Mouse (Mus musculus) heart, postnatal 4 days (tissue): ENCODE data around the gene Smyd3. TPM values are rescaled to one million over a fixed set of nuclear protein-coding genes. Genes with fewer than 3 reads are reported as not detected.

Experiments used
- DNase-seq: peaks from one replicate; pipeline ENCODE4 v3.0.0; 2021
- total RNA-seq, 2 experiments: library from RNA; stranded (reverse); gene quantifications; 2 replicates each; pipeline ENCODE4 v1.2.3; 2021

The Smyd3 gene
- total RNA-seq, 2 experiments from 2014 or later, result 8.0 to 8.4 TPM

DNA sequence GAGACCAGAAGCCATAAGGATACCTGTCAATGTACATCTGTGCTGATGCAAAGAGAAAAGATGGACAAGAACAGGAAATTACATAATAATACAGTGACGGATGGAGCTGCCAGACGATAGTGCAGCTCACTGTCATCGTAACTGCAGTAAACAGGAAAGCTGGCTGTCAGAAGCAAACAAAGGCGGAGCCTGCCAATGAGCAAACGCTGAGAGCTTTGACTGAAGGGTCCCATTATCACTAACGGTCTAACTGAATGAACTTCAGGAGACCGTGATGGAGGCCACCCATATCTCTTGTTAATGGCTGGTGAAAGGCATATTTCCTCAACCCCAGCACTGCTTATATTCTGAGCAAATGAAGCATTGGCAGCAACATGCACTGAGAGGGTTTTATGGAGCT lies 409.1 kb downstream of the Smyd3 start:
- no peak for DNase-seq

GRCm38 (mm10) chr1:179107761-179108694 lies 409.8 kb downstream of the Smyd3 start:
- no peak for DNase-seq

- DNase-seq, result peak; percentile 11
Measured at GRCm38 (mm10) chr1:179107211-179107610, 410.6 kb downstream of the Smyd3 start.

- no peak for DNase-seq
Measured at GRCm38 (mm10) chr1:179106702-179107145, 411.1 kb downstream of the Smyd3 start.

DNA sequence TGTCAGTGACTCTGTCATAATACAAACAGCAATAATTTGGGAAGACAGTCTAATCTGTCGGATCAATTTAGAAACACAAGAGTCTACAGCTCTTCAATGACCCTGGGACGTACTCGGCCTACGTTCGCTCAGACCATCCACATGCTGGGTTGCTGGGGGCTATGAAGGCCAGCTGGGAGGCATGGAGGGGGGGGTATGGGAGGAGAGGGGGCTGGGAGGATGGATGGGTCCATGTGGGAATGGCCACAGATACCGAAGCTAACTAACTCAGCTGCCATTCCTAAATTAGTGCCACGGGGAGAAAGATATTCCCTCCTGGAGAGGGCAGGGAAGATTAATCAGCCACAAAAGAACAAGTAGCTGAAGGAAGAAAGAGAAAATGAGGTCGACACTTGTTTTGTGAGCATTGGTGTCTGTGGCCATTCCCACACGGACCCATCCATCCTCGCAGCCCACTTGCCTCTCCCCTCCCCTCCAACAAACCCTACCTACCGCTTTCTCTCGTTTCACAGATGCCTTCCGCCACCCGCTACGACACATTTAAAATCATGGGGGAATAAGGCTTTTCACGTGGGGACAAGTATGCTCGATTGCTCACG lies 411.6 kb downstream of the Smyd3 start:
- DNase-seq, result no peak

DNA sequence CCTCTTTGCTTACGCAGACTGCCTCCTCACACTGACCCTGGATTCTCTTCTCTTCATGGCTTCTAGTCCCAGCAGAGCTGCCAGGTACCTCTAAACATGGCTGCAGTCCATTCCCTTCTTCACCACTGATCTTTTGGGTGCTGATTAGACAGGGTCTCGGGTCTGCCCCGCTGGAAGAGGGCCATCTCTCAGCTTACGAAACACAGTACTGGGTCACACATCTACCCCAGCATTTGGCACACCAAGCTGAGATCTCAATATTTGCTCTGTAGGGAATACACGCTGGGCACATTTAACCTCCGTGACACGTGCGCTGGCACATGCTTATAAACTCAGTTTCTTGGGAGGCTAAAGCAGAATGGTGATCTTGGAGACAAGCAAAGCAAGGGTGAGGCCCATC lies 413.4 kb downstream of the Smyd3 start:
- no peak for DNase-seq

DNA sequence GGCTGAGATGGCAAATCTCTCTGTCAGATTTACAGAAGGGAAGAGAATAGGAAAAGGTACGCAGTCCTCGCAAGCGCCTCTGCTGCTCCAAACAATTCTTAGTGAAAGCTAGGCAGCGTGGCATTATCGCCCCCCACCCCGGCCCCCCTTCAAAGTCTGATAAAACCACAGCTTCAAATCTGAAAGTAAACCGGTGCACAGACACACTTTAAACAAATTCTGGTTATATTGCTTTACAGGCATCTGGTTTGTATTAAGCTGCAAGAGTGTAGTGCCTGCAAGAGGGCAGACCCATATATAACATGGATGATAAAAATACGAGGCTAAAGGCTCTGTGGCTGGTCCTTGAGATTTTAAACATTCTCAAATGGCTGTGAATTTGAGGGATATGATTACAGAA lies 420.8 kb downstream of the Smyd3 start:
- DNase-seq, result no peak

GRCm38 (mm10) chr1:179096323-179096722 lies 421.5 kb downstream of the Smyd3 start:
- DNase-seq, result no peak

- DNase-seq, result no peak
Measured at GRCm38 (mm10) chr1:179089174-179089573, 428.7 kb downstream of the Smyd3 start.

- DNase-seq, result peak; percentile 56
Measured at GRCm38 (mm10) chr1:179087033-179087998, 430.5 kb downstream of the Smyd3 start.

DNA sequence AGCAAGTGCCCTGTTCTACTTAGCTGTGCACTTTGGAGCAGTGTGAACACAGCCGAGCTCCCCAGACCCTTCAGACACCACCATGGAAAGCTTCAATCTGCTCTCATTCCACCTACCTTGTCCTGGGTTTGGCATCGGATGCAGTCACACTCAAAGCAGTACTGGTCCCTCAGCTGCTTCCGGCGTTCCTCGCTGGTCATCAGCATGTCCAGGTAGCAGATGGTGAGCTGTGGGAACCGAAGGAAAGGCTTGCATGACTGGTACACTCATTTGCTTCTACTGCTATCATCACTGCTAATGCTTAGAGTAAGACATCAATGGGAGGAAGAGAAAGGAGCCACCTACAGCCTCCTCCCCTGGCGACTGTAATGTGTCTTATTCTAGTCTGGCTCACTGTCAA lies 431.6 kb downstream of the Smyd3 start:
- no peak for DNase-seq

DNA sequence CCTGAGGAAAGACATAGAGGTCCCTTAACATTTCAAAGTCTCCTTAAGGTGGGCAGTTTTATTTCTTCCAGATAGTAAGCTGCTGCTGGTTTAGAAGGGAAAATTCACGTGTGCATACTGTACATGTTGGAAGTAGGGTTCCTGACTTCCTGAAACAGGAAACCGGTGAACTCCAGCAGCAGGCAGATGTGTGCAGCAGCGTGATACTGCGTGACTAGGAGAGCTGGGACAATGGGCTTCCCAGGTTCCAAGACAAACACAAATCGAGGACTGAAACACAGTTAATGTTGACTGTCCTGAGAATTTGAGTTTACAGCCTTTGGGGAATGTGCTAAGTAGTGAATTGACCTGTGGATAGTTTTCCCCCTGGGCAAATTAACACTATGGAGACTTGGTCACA lies 434.7 kb downstream of the Smyd3 start:
- no peak for DNase-seq

GRCm38 (mm10) chr1:179073846-179074245 lies 444.0 kb downstream of the Smyd3 start:
- DNase-seq, result no peak

GRCm38 (mm10) chr1:179072935-179073654 lies 444.7 kb downstream of the Smyd3 start:
- DNase-seq, result no peak

- DNase-seq, result no peak
Measured at GRCm38 (mm10) chr1:179072406-179072805, 445.4 kb downstream of the Smyd3 start.

- no peak for DNase-seq
Measured at GRCm38 (mm10) chr1:179068990-179069389, 448.9 kb downstream of the Smyd3 start.

GRCm38 (mm10) chr1:179065294-179065601 lies 452.6 kb downstream of the Smyd3 start:
- no peak for DNase-seq

DNA sequence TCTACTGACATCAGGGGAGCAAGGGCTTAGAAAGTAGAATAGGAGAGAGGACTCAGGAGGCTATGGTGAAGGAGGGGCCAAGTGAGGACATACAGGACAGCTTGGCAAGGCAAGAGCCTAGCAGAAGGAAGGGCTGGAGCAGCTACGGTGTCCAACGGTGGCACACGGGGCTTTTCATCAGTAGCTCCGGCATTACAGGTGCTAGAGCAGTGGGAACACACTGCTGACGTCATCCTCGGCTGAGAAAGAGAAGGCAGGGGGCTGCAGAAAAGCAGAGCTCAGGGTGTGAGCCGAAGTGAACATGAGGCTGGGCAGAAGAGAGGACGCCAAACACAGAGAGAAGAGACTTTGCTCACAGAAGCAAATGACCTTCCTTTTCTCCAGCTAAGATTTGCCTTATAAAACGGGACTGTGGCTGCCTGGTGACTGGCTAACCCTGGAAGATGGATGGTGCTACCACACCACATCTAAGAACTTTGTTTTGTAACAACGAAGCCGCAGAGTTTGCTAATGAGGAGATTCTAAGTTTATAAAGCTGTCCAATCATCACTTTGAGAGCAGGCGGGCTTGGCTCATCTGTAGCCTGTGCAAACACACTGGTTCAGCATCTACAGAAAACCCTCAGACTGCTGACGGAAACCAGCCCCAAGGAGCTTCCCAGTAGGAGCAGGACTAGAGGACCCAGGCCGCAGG lies 453.1 kb downstream of the Smyd3 start:
- DNase-seq, result no peak

DNA sequence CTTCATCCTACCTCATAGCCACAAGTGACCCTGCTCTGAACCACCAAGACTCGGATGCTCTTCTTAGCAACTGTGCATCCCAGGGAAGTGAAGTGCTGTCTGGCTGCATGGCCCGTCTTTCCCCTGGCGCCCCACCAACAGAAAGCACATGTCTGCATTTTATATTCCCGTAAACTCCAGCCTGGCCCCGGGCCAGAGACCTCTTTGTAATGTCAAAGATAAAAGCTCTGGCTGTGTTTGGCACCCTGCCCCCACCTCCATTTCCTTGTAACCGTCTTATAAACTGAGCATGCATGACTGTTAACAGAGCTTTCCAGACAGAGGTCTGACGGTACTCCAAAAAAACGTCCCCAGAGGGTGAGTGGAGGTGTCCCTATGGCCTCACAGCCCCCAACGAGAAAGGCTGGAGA lies 456.1 kb downstream of the Smyd3 start:
- DNase-seq, result peak; percentile 97

DNA sequence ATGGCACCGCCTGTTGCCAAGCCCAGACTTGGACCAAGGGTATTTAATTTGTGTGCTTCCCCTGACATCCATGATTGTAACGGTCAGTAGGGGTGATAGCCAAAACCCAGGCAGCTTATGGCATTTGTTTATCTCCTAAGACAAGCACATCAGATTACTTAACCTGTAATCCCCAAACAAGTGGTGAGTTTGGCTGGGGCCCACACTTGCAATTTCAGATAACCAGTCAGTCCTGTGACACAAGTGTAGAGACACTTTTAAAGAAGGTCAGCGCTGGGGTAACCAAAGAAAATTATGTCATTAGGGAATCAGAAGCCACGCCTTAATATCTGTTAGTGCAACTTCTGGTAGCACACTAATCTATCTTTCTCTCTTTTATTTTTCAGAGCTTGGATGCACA lies 456.8 kb downstream of the Smyd3 start:
- no peak for DNase-seq
